Mouse (Mus musculus) frontal cortex, postnatal 10 days (tissue): ENCODE measurements at regions not wholly inside any gene's neighbourhood (a gene's known extent, or its start where the extent isn't known, plus 50 kb on each side); places are given as distances from the start of the nearest gene placed in this dataset.

Experiments
- DNase-seq, 2 experiments: peaks; one replicate each; pipeline ENCODE4 v3.0.0; 2022; ENCODE audit warnings: low spot score in 2 of 2, mixed read lengths in 1 of 2

DNA sequence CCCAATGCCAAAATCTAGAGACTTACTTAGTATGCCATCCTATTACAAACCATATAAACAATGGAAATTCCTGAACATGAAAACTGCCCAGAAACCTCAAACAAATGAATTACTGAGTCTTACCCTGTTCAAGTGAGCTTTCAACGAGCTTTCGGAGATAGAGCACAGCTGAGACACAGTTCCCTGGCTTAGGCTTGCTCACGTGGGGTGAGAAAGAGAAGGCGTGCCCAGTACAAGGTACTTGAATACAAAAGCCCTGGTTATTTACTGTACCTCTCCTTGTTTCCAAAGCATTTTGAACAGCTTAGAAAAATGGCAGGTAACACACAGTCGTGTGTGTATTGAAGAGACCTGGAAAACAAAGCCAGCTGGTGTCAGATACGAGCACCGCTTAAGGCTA lies 191.8 kb upstream of the Sox9 start:
- DNase-seq = no peak

GRCm38 (mm10) chr11:112592411-112593020 lies 189.5 kb upstream of the Sox9 start:
- DNase-seq = no peak

- DNase-seq = no peak
These were observed 188.2 kb upstream of the Sox9 start for GRCm38 (mm10) chr11:112593821-112594220.

GRCm38 (mm10) chr11:112607359-112607758 lies 174.7 kb upstream of the Sox9 start:
- DNase-seq = no peak

DNA sequence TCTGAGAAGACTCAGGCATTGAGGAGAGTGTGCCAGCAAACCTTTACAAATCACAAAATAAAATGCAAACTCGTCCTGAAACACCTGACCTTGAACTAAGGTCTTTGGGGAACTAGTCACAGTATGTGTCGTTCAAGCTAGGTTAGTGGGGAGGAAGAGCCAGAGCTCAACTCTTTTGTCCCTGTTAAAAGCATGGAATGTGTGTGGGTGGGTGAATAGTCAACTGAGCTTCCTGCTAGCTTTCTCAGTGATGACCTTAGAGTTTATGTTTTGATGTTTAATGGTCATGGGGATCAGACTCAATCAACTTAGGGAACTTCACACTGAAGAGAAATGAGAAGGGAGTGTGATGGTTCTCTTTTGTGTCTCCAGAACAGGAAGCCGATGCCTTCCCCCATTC lies 172.7 kb upstream of the Sox9 start:
- no peak for DNase-seq

GRCm38 (mm10) chr11:112611073-112611472 lies 171.0 kb upstream of the Sox9 start:
- no peak for DNase-seq

DNA sequence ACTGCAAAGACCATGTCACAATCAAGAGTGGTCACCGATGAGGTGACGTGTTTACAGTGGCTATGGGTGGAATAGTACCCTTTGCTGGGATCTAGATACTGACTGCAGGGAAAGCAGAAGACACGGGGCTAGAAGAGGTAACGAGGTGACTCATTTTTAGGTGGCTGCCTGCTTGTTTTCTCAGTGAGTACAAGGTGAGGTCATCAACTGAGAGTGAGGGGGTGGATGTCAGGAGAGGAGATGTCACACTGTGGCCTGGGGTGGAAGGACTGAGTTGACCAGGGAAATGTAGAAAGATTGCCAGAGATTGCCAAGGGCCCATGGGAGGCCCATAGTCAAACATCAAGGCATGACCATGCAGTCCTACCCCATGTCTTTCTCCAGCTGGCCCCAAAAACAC lies 166.4 kb upstream of the Sox9 start:
- no peak for DNase-seq

DNA sequence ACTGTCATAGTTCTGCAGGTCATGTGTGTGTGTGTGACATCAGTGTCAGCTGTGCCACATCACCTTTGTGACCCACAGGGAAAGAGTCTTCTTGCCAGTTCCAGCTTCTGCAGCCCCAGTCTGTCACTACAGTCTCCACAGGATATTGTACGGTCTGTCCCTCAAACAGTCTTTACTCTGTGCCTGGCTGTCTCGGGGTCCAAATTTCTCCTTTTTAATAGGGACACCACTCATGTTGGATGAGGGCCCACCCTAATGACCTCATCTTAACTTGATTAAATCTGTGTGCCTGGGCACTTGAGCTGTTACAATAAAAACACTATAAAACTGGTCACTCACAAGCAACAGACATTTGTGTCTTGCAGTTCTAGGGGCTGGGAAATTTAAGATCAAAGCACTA lies 165.1 kb upstream of the Sox9 start:
- no peak for DNase-seq

- peak in 1 of 2 experiments; percentile 27 for DNase-seq
These were observed 161.1 kb upstream of the Sox9 start for GRCm38 (mm10) chr11:112620916-112621315.

- no peak for DNase-seq
These were observed 160.5 kb upstream of the Sox9 start for GRCm38 (mm10) chr11:112621385-112622120.

- DNase-seq = no peak
These were observed 132.7 kb upstream of the Sox9 start for GRCm38 (mm10) chr11:112649298-112649697.

- no peak for DNase-seq
These were observed 124.4 kb upstream of the Sox9 start for GRCm38 (mm10) chr11:112657410-112658159.

DNA sequence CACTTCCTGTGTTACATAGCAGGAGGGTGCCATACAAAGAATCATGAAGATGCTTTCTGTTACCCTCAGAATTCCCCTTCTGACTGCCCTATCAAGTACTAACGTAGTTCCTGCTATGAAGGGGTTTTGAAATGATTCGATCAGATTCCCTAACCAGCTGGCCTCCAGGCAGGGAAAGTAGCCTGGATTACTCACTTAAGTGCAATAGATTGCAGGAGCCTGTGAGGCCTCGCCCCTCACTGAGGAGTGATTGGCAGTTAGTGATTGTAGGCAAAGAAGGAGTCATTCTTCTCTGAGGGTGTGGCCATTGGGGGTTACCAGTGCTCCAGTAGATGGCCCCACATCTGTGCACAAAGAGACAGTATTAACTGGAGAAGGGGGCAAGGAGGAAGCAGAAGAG lies 122.1 kb upstream of the Sox9 start:
- DNase-seq = no peak

- DNase-seq = no peak
These were observed 120.6 kb upstream of the Sox9 start for GRCm38 (mm10) chr11:112661426-112661825.

DNA sequence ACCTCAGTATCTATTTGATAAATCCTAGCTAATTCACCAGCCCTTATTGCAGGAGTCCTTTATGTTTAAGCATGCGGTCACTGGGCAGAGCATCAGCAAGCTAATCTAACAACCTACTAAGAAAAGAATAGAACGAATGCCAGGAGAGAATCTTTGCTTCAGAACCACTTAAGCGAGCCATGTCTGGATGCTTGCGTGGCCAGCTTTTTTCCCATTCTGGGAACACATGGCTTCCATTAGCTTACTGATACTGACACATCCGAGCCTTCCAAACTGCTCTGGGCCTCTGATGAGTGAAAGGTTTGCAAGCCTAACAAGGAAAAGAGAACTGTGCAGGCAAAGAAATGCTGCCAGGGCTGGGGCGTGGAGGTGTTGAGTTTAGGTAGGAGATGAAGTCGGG lies 114.7 kb upstream of the Sox9 start:
- DNase-seq = no peak

GRCm38 (mm10) chr11:112672086-112672485 lies 109.9 kb upstream of the Sox9 start:
- DNase-seq = no peak

DNA sequence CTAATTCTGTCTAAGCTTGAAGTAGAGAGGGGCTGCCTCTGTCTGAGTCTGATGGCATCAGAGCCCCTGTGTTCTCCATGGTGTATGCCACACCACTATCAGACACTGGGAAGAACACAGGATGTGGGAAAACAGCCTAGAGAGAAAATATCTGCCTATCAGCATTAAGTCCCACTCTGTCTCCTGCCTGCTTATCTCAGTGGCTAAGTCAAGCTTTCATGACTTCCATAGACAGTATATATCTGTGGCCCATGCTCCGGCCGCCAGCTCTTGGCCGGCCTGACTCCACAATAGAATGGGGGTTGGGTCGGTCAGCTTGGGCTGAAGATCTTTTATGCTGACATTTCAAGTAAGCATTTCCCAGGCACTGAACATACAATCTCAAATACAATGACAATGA lies 92.0 kb upstream of the Sox9 start:
- no peak for DNase-seq

DNA sequence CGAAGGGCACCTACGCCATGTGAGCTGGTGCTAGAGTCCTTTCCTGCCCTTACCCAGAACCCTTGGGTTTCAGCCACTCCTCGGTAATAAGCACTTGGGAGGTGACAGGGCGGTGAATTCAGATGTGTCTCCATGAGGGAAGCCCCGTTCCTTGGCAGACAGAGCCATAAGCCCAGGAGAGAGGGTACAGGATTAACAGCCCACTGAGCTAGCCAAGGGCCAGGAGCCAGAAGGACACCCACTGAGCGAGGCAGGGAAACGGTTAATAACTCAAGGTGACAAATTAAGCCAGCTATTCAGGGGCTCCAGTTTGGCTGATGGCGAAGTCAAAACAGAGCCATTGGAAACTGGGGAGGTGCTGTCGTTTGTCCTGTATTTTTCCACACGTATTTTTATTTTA lies 75.9 kb upstream of the Sox9 start:
- no peak for DNase-seq

DNA sequence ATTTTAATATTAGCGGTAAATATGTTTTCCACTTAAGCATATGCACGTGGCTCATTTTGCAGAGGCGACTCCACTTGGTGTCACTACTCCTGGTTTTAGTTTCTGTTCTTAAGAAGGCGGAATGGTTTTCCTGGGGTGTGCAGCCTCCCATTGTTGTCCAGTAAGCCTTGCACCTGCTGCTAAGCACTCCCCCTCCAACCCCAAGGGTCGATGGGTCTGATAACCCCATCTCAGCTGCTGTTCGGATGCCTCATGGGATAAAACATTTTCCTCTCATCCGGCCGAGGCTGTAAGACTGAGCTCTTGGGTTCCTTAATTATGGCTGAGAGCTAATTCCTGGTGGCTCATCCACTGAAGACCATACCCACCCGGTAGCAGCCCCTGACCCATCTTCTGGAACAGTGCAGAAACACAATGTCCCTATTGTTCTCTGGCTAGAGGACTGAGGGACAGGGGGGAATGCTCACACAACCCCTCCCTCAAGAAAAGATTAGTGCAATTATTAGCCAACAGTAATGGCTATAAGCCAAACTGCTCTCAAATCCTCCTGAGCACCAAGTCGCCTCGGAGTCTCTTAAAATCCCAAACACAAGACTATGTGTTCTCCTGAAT lies 73.8 kb upstream of the Sox9 start:
- DNase-seq = no peak

DNA sequence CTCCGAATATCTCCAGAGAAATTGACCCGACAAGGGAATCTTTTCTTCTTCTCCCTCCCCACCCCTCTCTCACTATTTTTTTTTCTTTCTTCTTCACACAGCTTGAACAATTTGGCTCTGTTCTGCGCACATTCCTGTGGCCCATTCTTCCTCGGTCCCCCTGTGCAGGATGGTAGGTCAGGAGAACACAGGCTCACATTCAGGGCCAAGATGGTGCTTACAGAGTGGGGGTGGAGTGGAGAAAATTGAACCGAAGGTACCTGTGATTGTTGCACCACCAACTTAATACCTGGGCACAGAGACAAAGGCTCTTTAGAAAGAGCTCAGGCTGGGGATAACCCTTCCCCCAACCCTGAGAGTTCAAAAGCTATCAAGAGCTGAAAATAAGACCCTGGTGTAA lies 70.4 kb upstream of the Sox9 start:
- no peak for DNase-seq

GRCm38 (mm10) chr11:112718547-112718946 lies 63.5 kb upstream of the Sox9 start:
- no peak for DNase-seq

- DNase-seq = no peak
These were observed 61.4 kb upstream of the Sox9 start for GRCm38 (mm10) chr11:112720652-112721051.

DNA sequence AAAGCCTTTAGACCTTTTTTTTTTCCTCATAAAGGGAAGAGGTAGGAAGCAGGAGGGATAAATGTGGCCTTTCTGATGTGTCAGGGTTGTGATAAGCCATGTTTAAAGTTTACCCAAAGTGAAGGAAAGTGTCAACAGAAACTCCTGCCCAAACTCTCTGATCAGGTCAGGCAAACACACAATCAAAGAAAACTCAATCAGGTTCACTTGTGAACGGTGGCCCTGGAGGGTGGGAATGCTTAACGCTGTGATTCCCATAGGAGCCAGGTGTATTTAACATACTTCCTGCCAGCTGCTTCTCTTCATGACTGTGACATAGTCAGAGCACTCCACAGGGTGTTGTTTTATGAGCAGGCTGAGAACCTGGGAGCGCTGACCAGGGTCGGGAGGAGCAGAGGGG lies 59.1 kb upstream of the Sox9 start:
- DNase-seq = no peak
